Mouse (Mus musculus): ENCODE results near the gene Htr5b. TPM values are rescaled to one million over a fixed set of nuclear protein-coding genes. Genes with fewer than 3 reads are reported as not detected.

Htr5b gene
- polyA plus RNA-seq, 1 experiment: not detected

- TF ChIP-seq MAX (IDR thresholded peaks at IDR 0.05) (no peak), MYOD1 (IDR thresholded peaks at IDR 0.05; ENCODE audit: control insufficient read depth, insufficient read length, low read depth) (no peak), CEBPB (IDR thresholded peaks at IDR 0.05; ENCODE audit: low read depth) (no peak), FOSL1 (IDR thresholded peaks at IDR 0.05; ENCODE audit: insufficient read depth, low read length, poor library complexity, severe bottlenecking) (no peak), USF1 (IDR thresholded peaks at IDR 0.05; ENCODE audit: low read depth) (no peak), CTCF (IDR thresholded peaks at IDR 0.05; ENCODE audit: control insufficient read depth, insufficient read depth, insufficient read length) (no peak), MYOG (IDR thresholded peaks at IDR 0.05; ENCODE audit: control insufficient read depth, extremely low read depth, insufficient read length) (no peak)
- H3K79me3 ChIP-seq (ENCODE audit: low read depth): no peaks in the 10 kb centered on the region
- H3K79me2 ChIP-seq (ENCODE audit: control insufficient read depth, insufficient read depth): no peaks in the 10 kb centered on the region
- peaks cover 20% of the 10 kb centered on the region for H3K36me3 ChIP-seq (ENCODE audit: control insufficient read depth, insufficient read depth)
- no peak overlapping the region for H3K4me3 ChIP-seq (ENCODE audit: insufficient read depth, poor library complexity, severe bottlenecking)
- H3K27me3 ChIP-seq (ENCODE audit: control insufficient read depth, insufficient read depth, insufficient read length): no peaks in the 10 kb centered on the region
- H3ac ChIP-seq (ENCODE audit: control insufficient read depth, insufficient read length, low read depth): no peak overlapping the region
Measured at GRCm38 (mm10) chr1:121471503-121471902, 56.8 kb downstream of the Htr5b start.

GRCm38 (mm10) chr1:121468271-121468670 is 60.0 kb downstream of the Htr5b start:
- no peaks in the 10 kb centered on the region for H3K27me3 ChIP-seq (ENCODE audit: control insufficient read depth, insufficient read depth, insufficient read length)
- no peak overlapping the region for H3K4me3 ChIP-seq (ENCODE audit: insufficient read depth, poor library complexity, severe bottlenecking)
- no peaks in the 10 kb centered on the region for H3K79me2 ChIP-seq (ENCODE audit: control insufficient read depth, insufficient read depth)
- no peak overlapping the region for H3ac ChIP-seq (ENCODE audit: control insufficient read depth, insufficient read length, low read depth)
- H3K79me3 ChIP-seq (ENCODE audit: low read depth): no peaks in the 10 kb centered on the region
- H3K36me3 ChIP-seq (ENCODE audit: control insufficient read depth, insufficient read depth): peaks cover 28% of the 10 kb centered on the region
- TF ChIP-seq CTCF (IDR thresholded peaks at IDR 0.05; ENCODE audit: control insufficient read depth, insufficient read depth, insufficient read length) (no peak), MYOD1 (IDR thresholded peaks at IDR 0.05; ENCODE audit: control insufficient read depth, insufficient read length, low read depth) (no peak), CEBPB (IDR thresholded peaks at IDR 0.05; ENCODE audit: low read depth) (no peak), USF1 (IDR thresholded peaks at IDR 0.05; ENCODE audit: low read depth) (no peak), FOSL1 (IDR thresholded peaks at IDR 0.05; ENCODE audit: insufficient read depth, low read length, poor library complexity, severe bottlenecking) (no peak), MYOG (IDR thresholded peaks at IDR 0.05; ENCODE audit: control insufficient read depth, extremely low read depth, insufficient read length) (no peak), MAX (IDR thresholded peaks at IDR 0.05) (no peak)

GRCm38 (mm10) chr1:121466276-121466675 is 62.0 kb downstream of the Htr5b start:
- peaks cover 43% of the 10 kb centered on the region for H3K36me3 ChIP-seq (ENCODE audit: control insufficient read depth, insufficient read depth)
- H3K27me3 ChIP-seq (ENCODE audit: control insufficient read depth, insufficient read depth, insufficient read length): no peaks in the 10 kb centered on the region
- TF ChIP-seq CTCF (IDR thresholded peaks at IDR 0.05; ENCODE audit: control insufficient read depth, insufficient read depth, insufficient read length): no peak
- no peak for TF ChIP-seq FOSL1 (IDR thresholded peaks at IDR 0.05; ENCODE audit: insufficient read depth, low read length, poor library complexity, severe bottlenecking)
- no peak for TF ChIP-seq USF1 (IDR thresholded peaks at IDR 0.05; ENCODE audit: low read depth)
- no peak for TF ChIP-seq MYOG (IDR thresholded peaks at IDR 0.05; ENCODE audit: control insufficient read depth, extremely low read depth, insufficient read length)
- TF ChIP-seq MYOD1 (IDR thresholded peaks at IDR 0.05; ENCODE audit: control insufficient read depth, insufficient read length, low read depth): no peak
- TF ChIP-seq MAX (IDR thresholded peaks at IDR 0.05): no peak
- TF ChIP-seq CEBPB (IDR thresholded peaks at IDR 0.05; ENCODE audit: low read depth): no peak
- H3K79me2 ChIP-seq (ENCODE audit: control insufficient read depth, insufficient read depth): no peaks in the 10 kb centered on the region
- H3ac ChIP-seq (ENCODE audit: control insufficient read depth, insufficient read length, low read depth): no peak overlapping the region
- H3K4me3 ChIP-seq (ENCODE audit: insufficient read depth, poor library complexity, severe bottlenecking): no peak overlapping the region
- no peaks in the 10 kb centered on the region for H3K79me3 ChIP-seq (ENCODE audit: low read depth)

- no peak for TF ChIP-seq MYOG (IDR thresholded peaks at IDR 0.05; ENCODE audit: control insufficient read depth, extremely low read depth, insufficient read length)
- TF ChIP-seq CEBPB (IDR thresholded peaks at IDR 0.05; ENCODE audit: low read depth): no peak
- no peak for TF ChIP-seq MAX (IDR thresholded peaks at IDR 0.05)
- TF ChIP-seq USF1 (IDR thresholded peaks at IDR 0.05; ENCODE audit: low read depth): no peak
- TF ChIP-seq CTCF (IDR thresholded peaks at IDR 0.05; ENCODE audit: control insufficient read depth, insufficient read depth, insufficient read length): no peak
- TF ChIP-seq MYOD1 (IDR thresholded peaks at IDR 0.05; ENCODE audit: control insufficient read depth, insufficient read length, low read depth): no peak
- no peak for TF ChIP-seq FOSL1 (IDR thresholded peaks at IDR 0.05; ENCODE audit: insufficient read depth, low read length, poor library complexity, severe bottlenecking)
- H3K79me3 ChIP-seq (ENCODE audit: low read depth): no peaks in the 10 kb centered on the region
- no peaks in the 10 kb centered on the region for H3K27me3 ChIP-seq (ENCODE audit: control insufficient read depth, insufficient read depth, insufficient read length)
- no peaks in the 10 kb centered on the region for H3K79me2 ChIP-seq (ENCODE audit: control insufficient read depth, insufficient read depth)
- no peak overlapping the region for H3K4me3 ChIP-seq (ENCODE audit: insufficient read depth, poor library complexity, severe bottlenecking)
- H3K36me3 ChIP-seq (ENCODE audit: control insufficient read depth, insufficient read depth): peaks cover 32% of the 10 kb centered on the region
- H3ac ChIP-seq (ENCODE audit: control insufficient read depth, insufficient read length, low read depth): no peak overlapping the region
Measured at GRCm38 (mm10) chr1:121463806-121464205, 64.5 kb downstream of the Htr5b start.

GRCm38 (mm10) chr1:121462643-121463042 is 65.6 kb downstream of the Htr5b start:
- Histone ChIP-seq H3K27me3 (ENCODE audit: control insufficient read depth, insufficient read depth, insufficient read length) (no peaks in the 10 kb centered on the region), H3K4me3 (ENCODE audit: insufficient read depth, poor library complexity, severe bottlenecking) (no peak overlapping the region), H3K79me3 (ENCODE audit: low read depth) (no peaks in the 10 kb centered on the region), H3ac (ENCODE audit: control insufficient read depth, insufficient read length, low read depth) (no peak overlapping the region), H3K79me2 (ENCODE audit: control insufficient read depth, insufficient read depth) (no peaks in the 10 kb centered on the region), H3K36me3 (ENCODE audit: control insufficient read depth, insufficient read depth) (peaks cover 28% of the 10 kb centered on the region)
- no peak for TF ChIP-seq MAX (IDR thresholded peaks at IDR 0.05)
- TF ChIP-seq CEBPB (IDR thresholded peaks at IDR 0.05; ENCODE audit: low read depth): no peak
- no peak for TF ChIP-seq MYOG (IDR thresholded peaks at IDR 0.05; ENCODE audit: control insufficient read depth, extremely low read depth, insufficient read length)
- TF ChIP-seq FOSL1 (IDR thresholded peaks at IDR 0.05; ENCODE audit: insufficient read depth, low read length, poor library complexity, severe bottlenecking): no peak
- no peak for TF ChIP-seq CTCF (IDR thresholded peaks at IDR 0.05; ENCODE audit: control insufficient read depth, insufficient read depth, insufficient read length)
- TF ChIP-seq USF1 (IDR thresholded peaks at IDR 0.05; ENCODE audit: low read depth): no peak
- no peak for TF ChIP-seq MYOD1 (IDR thresholded peaks at IDR 0.05; ENCODE audit: control insufficient read depth, insufficient read length, low read depth)

GRCm38 (mm10) chr1:121461895-121462294 is 66.4 kb downstream of the Htr5b start:
- Histone ChIP-seq H3K79me3 (ENCODE audit: low read depth) (no peaks in the 10 kb centered on the region), H3K27me3 (ENCODE audit: control insufficient read depth, insufficient read depth, insufficient read length) (no peaks in the 10 kb centered on the region), H3K36me3 (ENCODE audit: control insufficient read depth, insufficient read depth) (peaks cover 28% of the 10 kb centered on the region), H3K79me2 (ENCODE audit: control insufficient read depth, insufficient read depth) (no peaks in the 10 kb centered on the region), H3ac (ENCODE audit: control insufficient read depth, insufficient read length, low read depth) (no peak overlapping the region), H3K4me3 (ENCODE audit: insufficient read depth, poor library complexity, severe bottlenecking) (no peak overlapping the region)
- TF ChIP-seq USF1 (IDR thresholded peaks at IDR 0.05; ENCODE audit: low read depth): no peak

All from C2C12 (cell line).